Mouse (Mus musculus) lung, embryonic 15.5 days (tissue): ENCODE results near the gene Olfr559. TPM values are rescaled to one million over a fixed set of nuclear protein-coding genes. Genes with fewer than 3 reads are reported as not detected.

ENCODE experiments used
- ATAC-seq: fragments of 200-750 bp; cut with Nextera tagmentation; 2 replicates; pipeline ENCODE4 v1.8.0; 2017; ENCODE audit warnings: moderate number of reproducible peaks, borderline replicate concordance; ENCODE audit not compliant: low FRiP score, low TSS enrichment; ENCODE audit errors: extremely low read depth
- H3K27ac ChIP-seq: fragments of 300-500 bp; sonication (generic); 2 replicates; pipeline ENCODE4 v1.5.1; 2015; ENCODE audit warnings: moderate library complexity, mild to moderate bottlenecking, inconsistent platforms
- H3K27me3 ChIP-seq: fragments of 300-500 bp; sonication (generic); 2 replicates; pipeline ENCODE4 v1.6.1; 2015; ENCODE audit warnings: inconsistent platforms
- H3K36me3 ChIP-seq: fragments of 300-500 bp; sonication (generic); 2 replicates; pipeline ENCODE4 v1.6.1; 2015; ENCODE audit warnings: inconsistent platforms
- H3K4me1 ChIP-seq: fragments of 300-500 bp; sonication (generic); 2 replicates; pipeline ENCODE4 v1.6.1; 2015; ENCODE audit warnings: inconsistent platforms
- H3K4me2 ChIP-seq: fragments of 300-500 bp; sonication (generic); 2 replicates; pipeline ENCODE4 v1.6.1; 2015; ENCODE audit warnings: inconsistent platforms, mild to moderate bottlenecking, moderate library complexity
- H3K4me3 ChIP-seq: fragments of 300-500 bp; sonication (generic); 2 replicates; pipeline ENCODE4 v1.5.1; 2015; ENCODE audit warnings: mild to moderate bottlenecking, inconsistent platforms
- H3K9ac ChIP-seq: fragments of 300-500 bp; sonication (generic); 2 replicates; pipeline ENCODE4 v1.6.1; 2015; ENCODE audit warnings: inconsistent platforms
- H3K9me3 ChIP-seq: fragments of 300-500 bp; sonication (generic); 2 replicates; pipeline ENCODE4 v1.6.1; 2016; ENCODE audit warnings: inconsistent platforms
- WGBS: fragments of 180-500 bp; shearing (Covaris S2); methylation state at CpG from one replicate; pipeline ENCODE4 v1.1.7; 2015; 5-methylcytosine and 5-hydroxymethylcytosine counted together
- polyA plus RNA-seq: library from polyadenylated mRNA; unstranded; fragments of >200 nt; fragmentation: Nextera tagmentation; extraction: Ambion mirVana; gene quantifications from 2 replicates; pipeline ENCODE4 v1.2.1, GENCODE M21; 2015

Gene Olfr559
- polyA plus RNA-seq, 1 experiment from 2014 or later = not detected

DNA sequence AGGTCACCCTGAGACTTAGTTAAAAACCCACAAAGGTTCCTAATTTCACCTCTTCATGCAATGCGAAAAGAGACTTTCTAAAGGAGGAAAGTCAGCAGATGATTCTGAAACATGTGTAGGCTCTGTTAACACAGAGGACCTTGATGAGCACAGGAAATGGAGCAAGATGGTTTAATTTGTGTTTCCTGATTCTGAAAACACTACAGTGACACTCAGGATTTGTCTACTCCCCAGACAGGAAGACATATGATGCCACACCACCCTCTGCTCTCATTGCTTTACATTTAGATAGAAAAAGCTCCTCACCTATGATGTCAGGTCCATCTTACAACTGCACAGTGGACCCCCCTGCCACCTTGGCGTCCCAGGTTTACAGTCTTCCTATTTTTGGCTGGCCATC lies 51.1 kb downstream of the Olfr559 start:
- ATAC-seq = no peak
- WGBS = 73% methylated on average over 2 of the region's 2 CpGs
- no peaks in the 10 kb centered on the region for H3K36me3 ChIP-seq
- H3K9ac ChIP-seq = no peak overlapping the region
- H3K27me3 ChIP-seq = no peaks in the 10 kb centered on the region
- no peak overlapping the region for H3K4me2 ChIP-seq
- no peak overlapping the region for H3K27ac ChIP-seq
- no peak overlapping the region for H3K4me3 ChIP-seq
- H3K9me3 ChIP-seq = no peaks in the 10 kb centered on the region
- H3K4me1 ChIP-seq = no peaks in the 10 kb centered on the region

Other genes with a start within 250 kb of the Olfr559 start
- 0.17 and 0.31 TPM in 2 replicates for gene Olfr543, start 245.8 kb downstream of the Olfr559 start, polyA plus RNA-seq
- 0.08 and 0.09 TPM in 2 replicates for gene Olfr544, start 239.2 kb downstream of the Olfr559 start, polyA plus RNA-seq
- not detected in 2 replicates for gene Olfr545, start 227.9 kb downstream of the Olfr559 start, polyA plus RNA-seq
- not detected in 2 replicates for gene Olfr547, start 192.7 kb downstream of the Olfr559 start, polyA plus RNA-seq
- gene Olfr548-ps1, start 186.6 kb downstream of the Olfr559 start, polyA plus RNA-seq = not detected in 2 replicates
- not detected in 2 replicates for gene Olfr549, start 177.6 kb downstream of the Olfr559 start, polyA plus RNA-seq
- gene Trim21, start 162.0 kb downstream of the Olfr559 start, polyA plus RNA-seq = 0.26 and 1.1 TPM in 2 replicates
- not detected in 2 replicates for gene Olfr550, start 156.0 kb downstream of the Olfr559 start, polyA plus RNA-seq
- gene Olfr551, start 135.6 kb downstream of the Olfr559 start, polyA plus RNA-seq = not detected in 2 replicates
- not detected in 2 replicates for gene Olfr552, start 129.7 kb downstream of the Olfr559 start, polyA plus RNA-seq
- not detected in 2 replicates for gene Olfr553, start 109.3 kb downstream of the Olfr559 start, polyA plus RNA-seq
- not detected in 2 replicates for gene Olfr554, start 89.1 kb downstream of the Olfr559 start, polyA plus RNA-seq
- not detected in 2 replicates for gene Olfr555, start 68.7 kb downstream of the Olfr559 start, polyA plus RNA-seq
- not detected in 2 replicates for gene Olfr556, start 62.6 kb downstream of the Olfr559 start, polyA plus RNA-seq
- 13.2 and 14.0 TPM in 2 replicates for gene Trim68, start 40.2 kb downstream of the Olfr559 start, polyA plus RNA-seq
- not detected in 2 replicates for gene Olfr557, start 31.6 kb downstream of the Olfr559 start, polyA plus RNA-seq
- 0.28 and 0.49 TPM in 2 replicates for gene Olfr558, start 25.3 kb downstream of the Olfr559 start, polyA plus RNA-seq
- not detected in 2 replicates for gene Olfr33, start 8.4 kb downstream of the Olfr559 start, polyA plus RNA-seq
- gene Olfr560, start 31.9 kb upstream of the Olfr559 start, polyA plus RNA-seq = 0.09 TPM in 1 of 2 replicates, not detected in the other
- gene Olfr78, start 32.0 kb upstream of the Olfr559 start, polyA plus RNA-seq = 0.21 and 0.36 TPM in 2 replicates
- not detected in 2 replicates for gene Olfr561, start 43.7 kb upstream of the Olfr559 start, polyA plus RNA-seq
- gene Olfr564, start 76.0 kb upstream of the Olfr559 start, polyA plus RNA-seq = not detected in 2 replicates
- not detected in 2 replicates for gene Olfr566, start 131.3 kb upstream of the Olfr559 start, polyA plus RNA-seq
- not detected in 2 replicates for gene Olfr568, start 149.6 kb upstream of the Olfr559 start, polyA plus RNA-seq
- not detected in 2 replicates for gene Olfr569, start 163.4 kb upstream of the Olfr559 start, polyA plus RNA-seq
- gene Olfr570, start 167.1 kb upstream of the Olfr559 start, polyA plus RNA-seq = not detected in 2 replicates
- gene Olfr571, start 190.0 kb upstream of the Olfr559 start, polyA plus RNA-seq = not detected in 2 replicates
- not detected in 2 replicates for gene Olfr572, start 196.9 kb upstream of the Olfr559 start, polyA plus RNA-seq
- not detected in 2 replicates for gene Olfr573-ps1, start 215.1 kb upstream of the Olfr559 start, polyA plus RNA-seq
- not detected in 2 replicates for gene Olfr574, start 221.0 kb upstream of the Olfr559 start, polyA plus RNA-seq
- gene Olfr575, start 231.3 kb upstream of the Olfr559 start, polyA plus RNA-seq = not detected in 2 replicates
- gene Olfr576, start 235.2 kb upstream of the Olfr559 start, polyA plus RNA-seq = not detected in 2 replicates
- gene Olfr577, start 248.5 kb upstream of the Olfr559 start, polyA plus RNA-seq = not detected in 2 replicates